Mouse (Mus musculus) limb, embryonic 13.5 days (tissue): ENCODE measurements around the gene Olfr1279. TPM values are rescaled to one million over a fixed set of nuclear protein-coding genes. Genes with fewer than 3 reads are reported as not detected.
"Not testable (repeated sequence)": the region's sequence is repeated elsewhere in the genome, so short reads cannot be mapped to it uniquely, and the experiment has no call there.

ENCODE experiments used
- ATAC-seq: fragments of 200-750 bp; cut with Nextera tagmentation; 2 replicates; pipeline ENCODE4 v1.8.0; 2017; ENCODE audit warnings: low read depth, moderate number of reproducible peaks, moderate TSS enrichment; ENCODE audit not compliant: low FRiP score
- H3K27ac ChIP-seq: fragments of 300-500 bp; sonication (generic); 2 replicates; pipeline ENCODE4 v1.5.1; 2015; ENCODE audit warnings: inconsistent platforms, mild to moderate bottlenecking, moderate library complexity
- H3K27me3 ChIP-seq: fragments of 300-500 bp; sonication (generic); 2 replicates; pipeline ENCODE4 v1.6.1; 2015; ENCODE audit warnings: mild to moderate bottlenecking, inconsistent platforms
- H3K36me3 ChIP-seq: fragments of 300-500 bp; sonication (generic); 2 replicates; pipeline ENCODE4 v1.6.1; 2015; ENCODE audit warnings: inconsistent platforms, mild to moderate bottlenecking, moderate library complexity
- H3K4me1 ChIP-seq: fragments of 300-500 bp; sonication (generic); 2 replicates; pipeline ENCODE4 v1.6.1; 2015; ENCODE audit warnings: inconsistent platforms
- H3K4me2 ChIP-seq: fragments of 300-500 bp; sonication (generic); replicated peaks from 2 replicates; pipeline ENCODE4 v1.6.1; 2015; ENCODE audit warnings: inconsistent platforms, mild to moderate bottlenecking, moderate library complexity
- H3K4me3 ChIP-seq: fragments of 300-500 bp; sonication (generic); 2 replicates; pipeline ENCODE4 v1.5.1; 2015; ENCODE audit warnings: moderate library complexity, mild to moderate bottlenecking, inconsistent platforms
- H3K9ac ChIP-seq: fragments of 300-500 bp; sonication (generic); 2 replicates; pipeline ENCODE4 v1.6.1; 2015; ENCODE audit warnings: mild to moderate bottlenecking, inconsistent platforms
- H3K9me3 ChIP-seq: fragments of 300-500 bp; sonication (generic); 2 replicates; pipeline ENCODE4 v1.6.1; 2016; ENCODE audit warnings: inconsistent platforms
- WGBS: fragments of 180-500 bp; shearing (Covaris S2); methylation state at CpG from one replicate; pipeline ENCODE4 v1.1.7; 2015; 5-methylcytosine and 5-hydroxymethylcytosine counted together
- polyA plus RNA-seq: library from polyadenylated mRNA; unstranded; fragments of >200 nt; fragmentation: Nextera tagmentation; extraction: Ambion mirVana; gene quantifications from 2 replicates; pipeline ENCODE4 v1.2.1, GENCODE M21; 2015

Olfr1279 gene
- polyA plus RNA-seq = not detected in 2 replicates

- Histone ChIP-seq H3K4me3 (no peak within 1 kb of the TSS), H3K4me1 (no peaks in the 10 kb centered on the region), H3K36me3 (no peaks in the 10 kb centered on the region), H3K27me3 (no peaks in the 10 kb centered on the region), H3K27ac (no peak within 1 kb of the TSS), H3K9ac (no peak within 1 kb of the TSS), H3K9me3 (no peaks in the 10 kb centered on the region), H3K4me2 (no peak within 1 kb of the TSS)
- no peak for ATAC-seq
These were observed at the start of gene Olfr1279 for GRCm38 (mm10) chr2:111300374-111300773. Gene Olfr1279, plus strand, starts transcription at chr2:111300635.

- Histone ChIP-seq H3K9me3 (no peaks in the 10 kb centered on the region), H3K9ac (no peak within 1 kb of the TSS), H3K4me1 (no peaks in the 10 kb centered on the region), H3K4me3 (no peak within 1 kb of the TSS), H3K4me2 (no peak within 1 kb of the TSS), H3K27me3 (no peaks in the 10 kb centered on the region), H3K27ac (no peak within 1 kb of the TSS), H3K36me3 (no peaks in the 10 kb centered on the region)
- no peak for ATAC-seq
These were observed 46.2 kb upstream of the Olfr1279 start, which contains the start of gene Olfr1276 for GRCm38 (mm10) chr2:111254216-111254615. Gene Olfr1276, plus strand, starts transcription at chr2:111254516.

DNA sequence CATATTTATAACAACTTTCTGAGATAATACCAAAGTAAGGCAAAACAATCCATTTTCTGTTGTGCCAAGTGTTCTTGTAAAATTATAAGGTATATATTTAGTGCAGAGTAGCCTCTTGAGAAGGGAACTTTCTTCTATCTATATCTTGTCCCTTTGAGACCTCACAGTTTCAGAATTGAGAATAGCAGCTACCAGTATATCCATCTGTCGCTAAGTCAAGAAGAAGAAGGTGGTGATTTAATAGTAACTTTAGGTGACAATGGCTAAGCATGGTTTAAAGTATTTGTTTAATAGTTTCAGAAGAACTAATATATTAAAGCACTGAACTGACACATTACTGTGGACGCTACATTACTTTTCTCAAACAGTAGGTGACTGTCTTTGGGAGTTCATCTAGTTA, 26.4 kb upstream of the Olfr1279 start, which contains the start of gene Olfr1277:
Olfr1277 (minus strand) TSS at position 101 of the 400 bp plus-strand sequence.
- Histone ChIP-seq H3K9ac (no peak within 1 kb of the TSS), H3K4me1 (no peaks in the 10 kb centered on the region), H3K9me3 (no peaks in the 10 kb centered on the region), H3K4me3 (no peak within 1 kb of the TSS), H3K4me2 (no peak within 1 kb of the TSS), H3K36me3 (no peaks in the 10 kb centered on the region), H3K27ac (no peak within 1 kb of the TSS), H3K27me3 (no peaks in the 10 kb centered on the region)
- WGBS = 78% methylated on average over 2 of the region's 2 CpGs
- no peak for ATAC-seq

DNA sequence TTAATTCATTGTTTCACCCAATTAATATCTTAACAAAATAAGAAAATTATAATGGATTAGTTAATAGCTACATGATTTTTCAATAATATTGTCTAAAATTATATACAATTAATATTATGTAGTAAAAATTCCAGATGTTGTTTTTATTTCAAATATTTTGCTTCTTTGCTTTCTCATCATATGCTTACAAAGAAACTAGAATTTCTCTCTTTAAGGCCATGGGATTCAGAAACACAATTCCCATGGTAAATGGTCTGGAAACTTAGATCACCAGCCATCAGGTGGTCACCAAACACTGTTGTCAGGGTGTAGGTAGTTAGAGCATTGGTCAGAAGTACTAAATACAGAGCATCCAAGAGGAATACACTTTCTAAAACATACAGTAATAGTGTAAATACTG, 10.6 kb upstream of the Olfr1279 start, which contains the start of gene Olfr1278:
Olfr1278 (plus strand) TSS at position 301 of the 400 bp plus-strand sequence.
- Histone ChIP-seq H3K9me3 (no peaks in the 10 kb centered on the region), H3K9ac (no peak within 1 kb of the TSS), H3K4me1 (no peaks in the 10 kb centered on the region), H3K4me3 (no peak within 1 kb of the TSS), H3K27ac (no peak within 1 kb of the TSS), H3K4me2 (no peak within 1 kb of the TSS), H3K36me3 (no peaks in the 10 kb centered on the region), H3K27me3 (no peaks in the 10 kb centered on the region)
- ATAC-seq = no peak

- no peak for ATAC-seq
- Histone ChIP-seq H3K9me3 (no peaks in the 10 kb centered on the region), H3K9ac (no peak overlapping the region), H3K27me3 (no peaks in the 10 kb centered on the region), H3K4me2 (no peak overlapping the region), H3K27ac (no peak overlapping the region), H3K4me1 (no peaks in the 10 kb centered on the region), H3K4me3 (no peak overlapping the region), H3K36me3 (no peaks in the 10 kb centered on the region)
These were observed 1.9 kb upstream of the Olfr1279 start for GRCm38 (mm10) chr2:111298541-111298940.

GRCm38 (mm10) chr2:111313717-111314116, 13.3 kb downstream of the Olfr1279 start, which contains the start of gene Olfr1280:
Gene Olfr1280, plus strand, starts transcription at chr2:111314017.
- no peaks in the 10 kb centered on the region for H3K27me3 ChIP-seq
- no peak within 1 kb of the TSS for H3K4me2 ChIP-seq
- H3K27ac ChIP-seq = no peak within 1 kb of the TSS
- no peak within 1 kb of the TSS for H3K9ac ChIP-seq
- H3K9me3 ChIP-seq = no peaks in the 10 kb centered on the region
- H3K4me3 ChIP-seq = no peak within 1 kb of the TSS
- H3K36me3 ChIP-seq = no peaks in the 10 kb centered on the region
- no peaks in the 10 kb centered on the region for H3K4me1 ChIP-seq
- no peak for ATAC-seq

DNA sequence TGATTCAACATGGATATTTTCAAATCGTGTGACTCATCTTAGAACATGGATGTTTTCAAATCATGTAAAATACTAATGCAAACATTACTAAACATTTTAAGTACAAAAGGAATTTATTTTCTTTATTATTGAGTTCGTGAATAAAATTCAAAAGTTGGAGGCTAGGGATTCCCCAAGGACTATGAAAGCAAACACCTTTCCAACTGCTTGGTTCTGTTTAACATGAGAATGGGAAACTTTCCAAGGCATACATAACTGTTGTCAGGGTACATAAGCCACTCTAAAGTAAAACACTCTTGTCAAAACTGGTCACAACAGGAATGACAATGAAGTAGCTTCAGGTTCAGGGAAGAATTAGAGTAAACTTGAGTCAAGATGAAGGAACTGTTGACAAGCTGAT, 25.8 kb downstream of the Olfr1279 start, which contains the start of gene Olfr1281:
Olfr1281 (plus strand) TSS at position 301 of the 400 bp plus-strand sequence.
- no peak within 1 kb of the TSS for H3K27ac ChIP-seq
- no peak within 1 kb of the TSS for H3K9ac ChIP-seq
- no peak for ATAC-seq
- no peak within 1 kb of the TSS for H3K4me2 ChIP-seq
- no peak within 1 kb of the TSS for H3K4me3 ChIP-seq
- 69% methylated on average over 2 of the region's 2 CpGs for WGBS
- no peaks in the 10 kb centered on the region for H3K4me1 ChIP-seq
- no peaks in the 10 kb centered on the region for H3K9me3 ChIP-seq
- no peaks in the 10 kb centered on the region for H3K36me3 ChIP-seq
- no peaks in the 10 kb centered on the region for H3K27me3 ChIP-seq

- not testable (repeated sequence) for H3K36me3 ChIP-seq, H3K9ac ChIP-seq, H3K4me1 ChIP-seq, H3K27ac ChIP-seq, H3K27me3 ChIP-seq, H3K4me2 ChIP-seq, H3K9me3 ChIP-seq, ATAC-seq, H3K4me3 ChIP-seq
- WGBS = 86% methylated on average over 5 of the region's 5 CpGs
These were observed 33.3 kb downstream of the Olfr1279 start for GRCm38 (mm10) chr2:111333721-111334120.

DNA sequence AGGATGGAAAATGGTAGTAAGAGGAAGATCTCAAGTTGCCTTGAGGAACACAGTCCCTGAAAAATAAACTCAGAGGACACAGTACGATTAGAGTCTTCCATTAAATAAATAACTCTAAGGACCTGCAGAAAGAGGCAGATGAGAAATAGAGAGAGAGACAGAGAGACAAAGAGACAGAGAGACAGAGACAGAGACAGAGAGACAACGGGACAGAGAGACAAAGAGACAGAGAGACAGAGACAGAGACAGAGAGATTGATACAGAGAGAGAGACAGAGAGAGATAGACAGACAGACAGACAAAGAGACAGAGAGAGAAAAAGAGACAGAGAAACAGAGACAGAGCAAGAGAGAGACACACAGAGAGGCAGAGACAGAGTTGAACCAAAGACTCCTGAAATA, 35.5 kb downstream of the Olfr1279 start, which contains the start of gene Olfr1282:
Olfr1282 (minus strand) TSS at position 101 of the 400 bp plus-strand sequence.
- WGBS = 72% methylated on average over 2 of the region's 2 CpGs
- H3K27me3 ChIP-seq = no peaks in the 10 kb centered on the region
- no peak within 1 kb of the TSS for H3K9ac ChIP-seq
- no peak within 1 kb of the TSS for H3K4me2 ChIP-seq
- H3K9me3 ChIP-seq = no peaks in the 10 kb centered on the region
- H3K4me3 ChIP-seq = no peak within 1 kb of the TSS
- no peak for ATAC-seq
- H3K36me3 ChIP-seq = no peaks in the 10 kb centered on the region
- no peaks in the 10 kb centered on the region for H3K4me1 ChIP-seq
- H3K27ac ChIP-seq = no peak within 1 kb of the TSS

Other genes starting within 250 kb of the Olfr1279 start
- not detected in 2 replicates for gene Gm13941, start 194.7 kb upstream of the Olfr1279 start, polyA plus RNA-seq
- not detected in 2 replicates for gene Gm15130, start 147.7 kb upstream of the Olfr1279 start, polyA plus RNA-seq
- not detected in 2 replicates for gene 4930430A15Rik, start 71.0 kb upstream of the Olfr1279 start, polyA plus RNA-seq
- gene Olfr1275, start 65.3 kb upstream of the Olfr1279 start, polyA plus RNA-seq = not detected in 2 replicates
- not detected in 2 replicates for gene Olfr1276, start 46.1 kb upstream of the Olfr1279 start, polyA plus RNA-seq
- not detected in 2 replicates for gene Olfr1277, start 26.5 kb upstream of the Olfr1279 start, polyA plus RNA-seq
- gene Olfr1278, start 10.5 kb upstream of the Olfr1279 start, polyA plus RNA-seq = not detected in 2 replicates
- not detected in 2 replicates for gene Olfr1280, start 13.4 kb downstream of the Olfr1279 start, polyA plus RNA-seq
- not detected in 2 replicates for gene Olfr1281, start 25.9 kb downstream of the Olfr1279 start, polyA plus RNA-seq
- gene Olfr1282, start 35.4 kb downstream of the Olfr1279 start, polyA plus RNA-seq = not detected in 2 replicates
- not detected in 2 replicates for gene Olfr1283, start 66.2 kb downstream of the Olfr1279 start, polyA plus RNA-seq
- not detected in 2 replicates for gene Olfr1284, start 74.9 kb downstream of the Olfr1279 start, polyA plus RNA-seq
- gene Olfr1286, start 122.5 kb downstream of the Olfr1279 start, polyA plus RNA-seq = not detected in 2 replicates
- not detected in 2 replicates for gene Olfr1287, start 148.5 kb downstream of the Olfr1279 start, polyA plus RNA-seq
- gene Olfr1288, start 173.5 kb downstream of the Olfr1279 start, polyA plus RNA-seq = not detected in 2 replicates
- gene Olfr1289, start 180.2 kb downstream of the Olfr1279 start, polyA plus RNA-seq = not detected in 2 replicates
- gene Olfr1290, start 193.2 kb downstream of the Olfr1279 start, polyA plus RNA-seq = not detected in 2 replicates
- not detected in 2 replicates for gene Olfr1291-ps1, start 196.5 kb downstream of the Olfr1279 start, polyA plus RNA-seq
- not detected in 2 replicates for gene Olfr1293-ps, start 224.6 kb downstream of the Olfr1279 start, polyA plus RNA-seq
- gene Olfr1294, start 239.7 kb downstream of the Olfr1279 start, polyA plus RNA-seq = not detected in 2 replicates